Mouse (Mus musculus) kidney, adult 2 months (tissue): ENCODE data around the gene Apobec2.

Source experiments
- CTCF ChIP-seq: fragments of 200-500 bp; conservative IDR thresholded peaks from 2 replicates; pipeline ENCODE4 v1.5.1; 2011; ENCODE audit warnings: low read depth, mild to moderate bottlenecking, control low read depth, low read length, moderate library complexity, mixed read lengths; ENCODE audit not compliant: insufficient read depth, insufficient read length
- POLR2A ChIP-seq: fragments of 200-500 bp; IDR thresholded peaks from one replicate; pipeline ENCODE4 v1.6.1; 2011; ENCODE audit warnings: low read depth, low read length, control low read depth

- TF ChIP-seq POLR2A (no peak), CTCF (no peak)
Measured at GRCm38 (mm10) chr17:48426991-48427750, 5.6 kb downstream of the Apobec2 start.
